Mouse (Mus musculus) CD8-positive naive resting alpha-beta T cell, adult 2 months (primary cell): ENCODE measurements around the gene Irak2.
A peak's percentile ranks its signal among the peaks of the same experiment; 100 is the strongest.

ENCODE experiments used
- DNase-seq, 2 experiments: peaks; one replicate each; pipeline ENCODE4 v3.0.0; 2022; ENCODE audit warnings: low read depth in 2 of 2, low spot score in 2 of 2

Irak2 gene

GRCm38 (mm10) chr6:113638302-113639040, at the start of gene Irak2:
TSS of gene Irak2 (plus strand) at chr6:113638467.
- DNase-seq, result peak; percentile 94 to 95

DNA sequence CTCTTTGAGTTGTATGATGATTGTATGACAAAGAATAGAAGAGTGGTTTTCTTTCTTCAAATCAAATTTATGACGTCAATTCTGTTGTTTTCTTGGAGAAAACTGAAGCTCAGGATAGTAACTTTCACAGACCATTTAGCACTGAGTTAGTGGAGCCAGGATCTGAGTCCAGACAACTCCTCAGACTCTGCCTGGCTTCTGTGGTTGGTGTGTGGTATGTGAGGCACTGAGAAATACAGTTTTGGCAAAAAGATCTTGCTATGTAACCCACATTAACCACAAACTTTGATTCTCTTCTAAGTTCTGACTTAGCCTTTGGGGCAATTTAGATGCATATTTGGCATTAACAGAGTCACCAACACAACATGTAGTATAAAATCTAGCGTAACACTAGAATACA, 45.6 kb upstream of the Irak2 start:
- no peak for DNase-seq

GRCm38 (mm10) chr6:113597945-113598344, 40.3 kb upstream of the Irak2 start:
- DNase-seq, result no peak

- no peak for DNase-seq
Observed at GRCm38 (mm10) chr6:113599833-113600232, 38.4 kb upstream of the Irak2 start.

- no peak for DNase-seq
Observed at GRCm38 (mm10) chr6:113600543-113601139, 37.6 kb upstream of the Irak2 start, which contains the start of gene Fancd2os. TSS of gene Fancd2os (minus strand) at chr6:113600715.

DNA sequence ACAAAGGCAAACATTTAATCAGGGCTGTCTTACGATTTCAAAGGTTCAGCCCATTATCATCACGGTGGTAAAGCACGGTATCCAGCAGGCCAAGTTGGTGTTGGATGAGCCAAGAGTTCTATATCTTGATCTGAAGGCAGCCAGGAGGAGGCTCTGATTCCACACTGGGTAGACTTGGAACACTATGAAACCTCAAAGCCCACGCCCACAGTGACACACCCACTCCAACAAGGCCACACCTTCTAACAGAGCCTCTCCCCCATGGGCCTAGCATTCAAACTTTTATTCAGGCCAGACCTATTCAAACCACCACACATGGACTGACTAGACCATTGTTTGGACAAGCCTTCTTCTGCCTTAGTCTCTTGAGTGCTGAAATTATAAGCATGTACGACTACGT, 35.4 kb upstream of the Irak2 start:
- no peak for DNase-seq

GRCm38 (mm10) chr6:113603993-113604392, 34.3 kb upstream of the Irak2 start:
- no peak for DNase-seq

- DNase-seq, result peak; percentile 71 to 73
Observed at GRCm38 (mm10) chr6:113604432-113605223, 33.6 kb upstream of the Irak2 start, which contains the start of gene Brk1. TSS of gene Brk1 (plus strand) at chr6:113604772.

GRCm38 (mm10) chr6:113605224-113605545, 33.1 kb upstream of the Irak2 start:
- no peak for DNase-seq

DNA sequence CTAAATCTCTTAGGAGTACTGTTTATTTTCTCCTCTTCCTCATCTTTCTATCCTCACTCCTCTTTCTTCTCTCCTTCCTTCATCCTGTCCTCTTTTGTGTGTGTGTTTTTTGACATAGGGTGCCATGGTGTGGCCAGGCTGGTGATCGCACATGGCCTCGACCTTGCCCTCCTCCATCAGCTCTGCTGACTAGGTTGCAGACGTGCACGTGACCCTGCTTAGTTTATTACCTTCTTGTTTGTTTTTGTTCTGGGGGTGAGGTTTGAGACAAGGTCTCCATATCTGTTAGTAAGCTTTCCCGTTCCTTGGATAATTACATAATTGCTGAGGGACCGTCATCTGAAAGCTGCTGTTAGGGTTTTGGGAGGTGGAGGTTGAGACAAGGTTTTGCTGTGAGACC, 29.4 kb upstream of the Irak2 start:
- DNase-seq, result no peak

DNA sequence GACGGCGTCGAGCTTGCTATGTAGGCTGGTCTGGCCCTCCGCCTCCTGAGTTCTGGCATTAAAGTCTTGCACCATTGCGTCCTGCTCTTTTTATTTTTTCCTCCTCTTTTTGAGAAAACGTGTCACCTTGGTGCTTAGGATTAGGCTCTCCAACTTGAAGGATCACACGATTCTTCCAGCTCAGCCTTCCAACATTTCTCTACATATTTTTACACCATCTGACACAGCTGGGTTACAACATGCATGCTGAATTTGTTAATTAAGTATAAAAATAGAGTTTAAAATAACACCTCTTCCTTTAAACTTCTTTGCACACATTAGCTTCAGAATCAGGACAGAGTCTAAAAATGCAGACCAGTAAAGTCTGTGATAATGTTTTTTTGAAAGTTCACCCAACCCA, 29.0 kb upstream of the Irak2 start:
- no peak for DNase-seq

DNA sequence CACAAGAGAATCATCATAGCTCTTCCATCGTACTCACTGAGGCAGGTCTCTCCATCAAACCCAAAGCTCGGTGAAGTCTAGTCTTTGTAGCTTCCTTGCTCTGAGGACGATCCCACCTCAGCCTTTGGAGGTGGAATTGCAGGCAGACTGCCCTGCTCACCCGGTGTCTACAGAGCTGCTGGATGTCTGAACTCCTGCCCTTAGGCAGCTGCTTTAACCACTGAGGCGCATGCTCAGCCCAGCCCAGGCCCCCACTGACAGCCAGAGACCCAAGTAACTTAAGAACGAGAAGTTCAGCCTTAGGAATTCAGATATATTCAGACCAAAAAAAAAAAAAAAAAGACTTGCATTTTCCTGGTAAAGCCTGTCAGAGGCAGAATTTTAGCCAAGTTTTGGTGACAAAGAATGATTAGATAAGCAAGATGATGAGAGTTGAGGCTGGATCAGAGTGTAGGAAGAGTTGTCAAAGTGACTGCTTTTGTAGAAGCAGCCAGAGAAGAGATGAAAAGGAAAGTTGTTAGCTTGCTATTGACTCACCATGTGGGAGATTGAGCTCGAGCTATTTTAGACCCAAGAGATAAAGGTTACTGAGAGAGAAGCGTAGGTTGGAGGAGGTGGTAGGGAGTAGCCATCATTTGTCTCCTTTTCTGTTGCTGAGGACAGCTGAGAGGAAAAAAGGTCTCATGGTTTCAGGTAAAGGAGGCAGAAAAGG, 25.9 kb upstream of the Irak2 start:
- DNase-seq, result no peak

DNA sequence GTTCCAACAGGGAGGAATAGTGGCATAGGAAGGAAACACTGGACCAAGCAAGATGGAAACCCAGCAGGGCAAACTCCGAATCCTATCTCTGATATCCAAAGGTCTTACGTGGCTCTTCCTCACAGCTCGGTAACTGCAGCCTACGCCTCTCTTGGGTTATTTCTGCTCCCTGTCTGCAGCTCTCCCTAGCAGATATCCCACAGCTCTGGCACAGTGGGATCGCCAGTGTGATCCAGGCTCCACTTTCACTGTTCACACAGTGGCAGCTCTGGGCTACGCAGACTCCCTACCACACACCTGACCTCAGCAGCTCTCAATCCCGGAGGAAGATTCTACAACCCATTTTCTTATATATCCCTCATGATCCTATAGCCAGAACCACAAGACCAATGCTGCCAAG, 24.1 kb upstream of the Irak2 start:
- no peak for DNase-seq

DNA sequence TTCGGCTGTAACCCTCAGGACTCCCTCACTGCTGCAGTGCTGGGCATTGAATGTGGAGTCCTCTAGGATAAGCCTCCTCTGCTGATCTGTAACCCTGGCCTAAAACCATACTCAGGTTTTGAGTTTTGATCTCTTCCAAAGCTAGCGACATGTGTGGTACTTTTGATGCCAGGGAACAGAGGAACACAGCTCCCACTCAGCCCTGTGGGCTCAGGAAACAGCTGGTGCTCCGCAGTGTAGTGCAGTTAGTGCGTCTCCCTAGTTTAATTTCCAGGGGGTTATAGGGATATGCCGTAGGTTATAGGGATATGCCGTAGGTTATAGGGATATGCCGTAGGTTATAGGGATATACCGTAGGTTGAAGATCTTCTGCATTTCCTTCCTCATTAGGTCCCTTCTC, 23.3 kb upstream of the Irak2 start:
- DNase-seq, result no peak

DNA sequence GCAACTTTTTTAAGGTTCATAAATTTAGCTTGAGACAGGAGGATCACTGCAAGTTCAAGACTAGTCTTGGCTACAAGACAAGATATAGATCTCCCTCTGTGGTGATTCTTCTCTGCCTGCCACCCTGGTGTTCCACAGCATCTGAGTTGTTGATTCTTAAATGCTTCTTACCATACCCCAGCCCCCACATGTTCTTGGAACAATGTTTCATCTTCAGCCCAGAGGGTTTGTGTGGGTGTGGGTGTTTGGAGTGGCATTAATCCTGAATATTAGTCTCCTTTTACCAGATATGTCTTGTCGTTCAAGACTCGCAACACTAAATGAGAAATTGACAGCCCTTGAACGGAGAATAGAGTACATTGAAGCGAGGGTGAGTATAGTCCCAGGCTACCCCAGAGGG, 22.8 kb upstream of the Irak2 start:
- no peak for DNase-seq

GRCm38 (mm10) chr6:113623386-113623785, 14.9 kb upstream of the Irak2 start:
- DNase-seq, result no peak

DNA sequence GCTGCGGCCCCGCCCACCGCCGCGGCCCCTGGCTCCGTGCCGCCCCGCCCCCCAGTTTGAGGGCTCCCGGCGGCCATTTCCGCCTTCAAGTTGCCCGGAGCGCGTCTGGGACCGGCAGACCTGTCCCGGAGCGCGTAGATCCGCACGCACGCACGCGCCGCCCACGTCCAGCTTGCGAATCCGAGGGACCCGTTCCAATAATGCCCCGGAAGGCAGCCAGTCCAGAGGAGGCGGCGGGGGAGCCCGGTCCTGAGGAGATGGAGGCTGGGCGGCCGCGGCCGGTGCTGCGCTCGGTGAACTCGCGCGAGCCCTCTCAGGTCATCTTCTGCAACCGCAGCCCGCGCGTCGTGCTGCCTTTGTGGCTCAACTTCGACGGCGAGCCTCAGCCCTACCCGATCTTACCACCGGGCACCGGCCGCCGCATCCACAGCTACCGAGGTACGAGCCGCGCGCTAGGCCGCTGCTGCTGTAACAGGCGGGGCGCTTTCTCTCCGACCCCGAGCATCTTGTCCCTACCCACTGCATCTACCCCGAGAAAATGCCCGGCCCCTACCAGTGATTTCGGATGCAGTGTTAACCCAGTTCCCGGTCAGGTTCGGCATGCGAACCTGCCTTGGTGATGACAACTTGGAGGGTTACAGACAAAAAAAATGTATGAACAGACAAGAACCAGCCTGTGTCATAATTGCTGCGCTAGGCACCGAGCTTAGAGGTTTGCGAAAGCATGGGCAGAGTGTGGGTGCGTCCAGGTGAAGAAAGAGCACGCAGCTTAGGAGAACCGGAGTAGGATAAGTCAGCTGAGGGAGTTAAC, 14.1 kb upstream of the Irak2 start, which contains the start of gene Vhl:
Gene Vhl (plus strand): TSS at position 19 of the 811 bp plus-strand sequence.
- DNase-seq, result peak; percentile 61 to 71

DNA sequence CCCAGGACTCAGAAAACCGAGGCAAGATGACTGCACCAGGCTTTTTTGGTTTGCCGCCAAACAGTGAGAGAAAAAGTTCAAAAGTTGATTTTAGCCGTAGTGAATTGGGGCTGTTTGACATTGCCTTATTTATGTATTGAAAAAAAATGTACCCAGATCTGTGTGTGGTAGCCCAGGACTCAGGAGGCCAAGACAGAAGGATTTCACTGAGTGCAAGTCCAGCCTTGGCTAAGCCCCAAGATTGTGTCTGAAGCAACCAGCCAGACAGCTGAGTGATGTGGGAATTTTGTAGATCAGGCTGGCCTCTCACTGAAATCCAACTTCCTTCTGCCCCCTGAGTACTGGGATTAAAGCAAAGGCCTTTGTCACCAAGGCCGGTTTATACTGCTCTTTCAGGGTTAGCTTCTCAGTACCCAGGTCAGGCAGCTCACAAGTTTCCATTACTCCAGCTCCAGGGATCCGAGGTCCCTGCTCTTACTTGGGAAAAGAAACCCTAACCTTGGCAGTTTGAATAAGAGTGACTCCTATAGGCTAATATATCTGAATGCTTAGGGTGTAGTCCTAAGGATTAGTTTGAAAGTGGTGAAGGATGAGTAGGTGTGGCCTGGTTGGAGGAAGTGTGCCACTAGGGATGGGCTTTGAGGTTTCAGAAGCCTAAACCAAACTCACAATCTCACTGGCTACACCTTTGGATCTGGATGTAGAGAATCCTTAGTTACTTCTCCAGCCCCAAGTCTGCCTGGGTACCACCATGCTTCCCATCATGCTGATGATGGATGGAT, 13.1 kb upstream of the Irak2 start:
- DNase-seq, result no peak

- DNase-seq, result no peak
Observed at GRCm38 (mm10) chr6:113630322-113630721, 7.9 kb upstream of the Irak2 start.

- DNase-seq, result no peak
Observed at GRCm38 (mm10) chr6:113632863-113633262, 5.4 kb upstream of the Irak2 start.
